Mouse (Mus musculus) heart, adult 8-10 months (tissue): ENCODE results near the gene Exo1. TPM values are rescaled to one million over a fixed set of nuclear protein-coding genes. Genes with fewer than 3 reads are reported as not detected.

Experiments
- DNase-seq: peaks from one replicate; pipeline ENCODE4 v3.0.0; 2022; ENCODE audit warnings: low spot score
- total RNA-seq, 4 experiments: library from RNA; stranded (reverse); gene quantifications; 2 replicates each; pipeline ENCODE4 v1.2.4; 2022

Exo1 gene
- total RNA-seq, 4 experiments from 2014 or later, result 0.57 TPM; not detected in 3

DNA sequence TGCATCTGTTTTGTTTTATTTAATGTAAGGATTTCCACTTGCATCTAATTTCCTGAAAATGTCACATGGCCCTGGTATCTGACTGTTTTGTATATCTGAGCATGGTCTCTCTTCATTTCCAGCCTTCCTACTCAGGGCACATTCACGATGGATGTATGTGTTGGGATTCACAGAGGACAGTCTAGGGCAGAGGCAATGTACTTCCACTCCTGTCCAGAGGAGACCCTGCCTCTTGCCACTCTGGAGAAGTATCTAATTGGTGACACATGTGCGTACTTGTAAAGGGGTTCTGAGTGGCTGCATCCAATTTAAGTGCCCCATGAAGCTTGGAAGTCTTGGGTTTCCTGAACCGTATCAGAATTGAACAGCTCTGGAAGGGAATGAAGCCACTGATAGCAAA, 70.0 kb downstream of the Exo1 start:
- no peak for DNase-seq

DNA sequence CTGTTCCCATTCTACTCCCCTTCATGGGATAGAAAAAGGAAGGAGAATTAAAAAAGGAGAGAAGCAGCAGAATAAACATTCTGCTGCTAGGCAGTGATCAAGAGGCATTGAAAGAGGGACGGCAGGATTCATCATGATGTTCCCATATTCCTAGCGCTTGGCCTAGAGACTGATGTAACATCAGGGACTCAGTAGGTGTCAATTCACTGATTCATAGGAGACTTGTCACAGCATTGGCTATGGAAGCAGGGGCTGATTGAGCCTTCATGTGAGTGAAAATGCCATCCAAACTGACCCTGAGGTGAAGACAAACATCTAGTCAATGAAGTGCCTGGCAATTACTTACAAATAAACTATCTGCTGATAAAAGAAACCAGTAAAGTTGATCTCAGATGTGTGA, 70.5 kb downstream of the Exo1 start:
- DNase-seq, result no peak

DNA sequence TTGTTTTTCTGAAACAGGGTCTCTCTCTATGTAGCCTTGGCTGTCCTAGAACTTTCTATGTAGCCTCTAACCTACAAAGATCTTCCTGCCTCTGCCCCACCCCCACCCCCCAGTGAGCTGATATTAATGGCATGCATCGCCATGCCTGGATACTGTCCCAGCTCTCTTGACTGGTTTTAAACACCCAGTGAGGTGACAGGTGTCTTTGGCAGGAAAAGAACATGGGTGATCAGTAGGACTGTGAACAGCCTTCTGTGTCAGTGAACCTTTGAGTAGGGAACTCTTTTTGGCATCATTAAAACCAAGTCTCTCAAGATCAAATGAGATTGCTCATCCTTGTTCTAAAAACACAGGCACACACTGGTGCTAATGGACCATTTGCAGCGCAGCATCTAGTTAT, 81.4 kb downstream of the Exo1 start:
- DNase-seq, result no peak

Other genes with a start within 250 kb of the Exo1 start
- 1 to 10 TPM; 3.7 to 5.8 (median 4.0) TPM for gene Opn3, start 187.8 kb upstream of the Exo1 start, total RNA-seq
- 1 to 10 TPM; 6.7 to 9.7 (median 7.7) TPM for gene Chml, start 187.7 kb upstream of the Exo1 start, total RNA-seq
- not detected for gene Wdr64, start 182.0 kb upstream of the Exo1 start, total RNA-seq
- gene Gm38100, start 39.7 kb downstream of the Exo1 start, total RNA-seq, result not detected
- gene Rbm8a2, start 98.5 kb downstream of the Exo1 start, total RNA-seq, result not detected